Mouse (Mus musculus) ES-E14 (cell line): Measurements from ENCODE around the gene Dimt1.

Source experiments
- CHD2 ChIP-seq: IDR thresholded peaks from 2 replicates; pipeline ENCODE4 v1.6.1; 2014; ENCODE audit warnings: mild to moderate bottlenecking, low read depth, low read length, inconsistent platforms
- ZC3H11A ChIP-seq: IDR thresholded peaks from 2 replicates; pipeline ENCODE4 v1.6.1; 2012; ENCODE audit warnings: low read depth, mild to moderate bottlenecking, inconsistent platforms, low read length, borderline replicate concordance

DNA sequence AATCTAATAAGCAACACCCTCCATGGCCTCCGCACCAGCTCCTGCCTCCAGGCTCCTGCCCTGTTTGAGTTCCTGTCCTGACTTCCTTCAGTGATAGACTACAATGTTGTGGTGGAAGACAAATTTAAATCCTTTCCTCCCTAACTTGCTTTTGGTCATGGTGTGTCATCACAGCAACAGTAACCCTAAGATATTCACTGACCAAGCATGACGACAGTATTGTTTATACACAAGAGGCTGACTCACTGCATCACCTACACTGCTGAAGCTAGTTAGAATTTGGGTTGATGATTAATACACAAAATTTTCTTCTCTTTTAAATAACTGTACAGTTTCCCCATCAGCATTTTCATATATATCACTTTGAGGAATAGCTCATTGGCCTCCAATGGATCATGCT is 56.3 kb downstream of the Dimt1 start:
- TF ChIP-seq CHD2 (no peak), ZC3H11A (no peak)
